Mouse (Mus musculus) heart, postnatal 0 days (tissue): ENCODE data around the gene Psme2b.
"Not testable (repeated sequence)": the region's sequence is repeated elsewhere in the genome, so short reads cannot be mapped to it uniquely, and the experiment has no call there.

Source experiments
- CTCF ChIP-seq: IDR thresholded peaks from 2 replicates; pipeline ENCODE4 v1.5.1; 2016; ENCODE audit warnings: antibody characterized with exemption, control low read depth, low read depth
- EP300 ChIP-seq: IDR thresholded peaks from 2 replicates; pipeline ENCODE4 v1.6.1; 2016; ENCODE audit warnings: antibody characterized with exemption, low read depth

DNA sequence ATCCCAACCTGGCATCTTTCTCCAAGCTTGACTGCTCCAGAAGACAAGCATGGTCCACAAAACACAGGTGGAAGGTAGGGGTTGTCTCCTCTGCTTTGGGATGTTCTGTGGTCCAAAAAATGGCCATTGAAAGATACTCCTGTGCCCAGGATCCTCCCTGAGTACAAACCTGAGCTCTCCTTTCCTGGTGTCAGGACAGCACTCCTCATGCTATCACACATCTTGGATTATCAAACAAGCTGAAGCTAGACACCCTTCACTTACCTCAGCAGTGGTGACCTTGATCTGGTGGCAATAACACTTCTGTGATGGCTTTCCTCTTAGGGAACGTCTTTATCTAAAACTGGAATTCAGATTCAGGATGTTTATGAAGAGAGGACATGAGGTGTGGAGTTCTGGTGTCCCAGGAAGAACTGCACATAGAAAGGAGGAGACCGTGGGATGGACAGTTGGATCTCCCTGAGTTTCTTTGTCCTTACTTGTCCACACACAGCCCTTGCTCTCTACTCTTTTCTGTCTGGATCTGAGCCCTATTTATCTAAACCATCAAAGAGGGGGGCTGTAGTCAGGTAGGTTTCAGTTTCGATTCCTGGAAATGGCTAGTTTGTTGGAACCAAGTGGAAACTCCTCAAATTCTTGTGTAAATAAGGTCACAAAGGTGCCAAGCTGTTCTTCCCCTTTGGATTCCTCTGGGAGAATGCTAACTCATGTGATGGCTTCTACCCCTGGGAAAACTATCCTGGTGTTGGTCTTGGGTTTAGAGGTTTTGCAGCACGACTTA lies 45.9 kb upstream of the Psme2b start, which contains the start of gene Gm12185:
- TF ChIP-seq EP300, CTCF: not testable (repeated sequence)
